Mouse (Mus musculus): ENCODE data around the gene Arih1. TPM values are rescaled to one million over a fixed set of nuclear protein-coding genes. Genes with fewer than 3 reads are reported as not detected.

Arih1 gene
- polyA plus RNA-seq, 1 experiment from 2014 or later: 18.3 TPM

DNA sequence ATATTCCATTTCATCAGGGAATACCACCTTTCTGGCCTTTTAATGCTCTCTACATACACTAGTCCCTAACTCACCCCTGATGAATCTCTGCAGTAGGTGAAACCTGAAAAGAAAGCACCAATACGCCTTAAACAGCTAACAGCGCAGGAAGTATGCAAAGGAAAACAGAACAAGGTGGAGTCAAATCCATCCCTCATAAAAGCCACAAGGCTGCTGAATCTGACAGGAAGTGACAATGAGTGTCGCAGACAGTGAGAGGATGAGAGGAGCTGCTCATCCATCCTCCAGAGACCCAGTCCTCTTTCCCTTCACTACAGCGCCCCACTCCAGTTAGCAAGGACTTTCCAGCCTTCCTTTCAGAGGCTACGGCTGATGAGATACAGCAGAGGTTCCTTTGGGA lies 148.0 kb downstream of the Arih1 start:
- ATAC-seq (ENCODE audit: low FRiP score, low TSS enrichment): no peak
- Histone ChIP-seq H3K4me2 (replicated peaks; ENCODE audit: low read depth, low read length) (no peak overlapping the region), H3K27me3 (ENCODE audit: control insufficient read depth, insufficient read depth, low read length) (no peaks in the 10 kb centered on the region), H3K9me3 (ENCODE audit: control insufficient read depth, low read length) (no peaks in the 10 kb centered on the region), H3K27ac (ENCODE audit: low read depth, low read length) (no peak overlapping the region), H3K4me3 (ENCODE audit: low read length) (no peak overlapping the region), H3K36me3 (ENCODE audit: control insufficient read depth, insufficient read depth, low read length) (peaks cover 11% of the 10 kb centered on the region; the same call in 1 of the 2 replicates), H3K4me1 (ENCODE audit: control insufficient read depth, insufficient read depth, low read length) (no peaks in the 10 kb centered on the region), H3K9ac (ENCODE audit: low read depth, low read length) (no peak overlapping the region)
- 84% methylated on average over 5 of the region's 5 CpGs for WGBS

Other genes with a start within 250 kb of the Arih1 start
- gene Adpgk, start 195.1 kb downstream of the Arih1 start, polyA plus RNA-seq (2014; fragmentation: Nextera tagmentation; extraction: Ambion mirVana): 34.9 and 45.5 TPM in 2 replicates
- gene Bbs4, start 133.1 kb downstream of the Arih1 start, polyA plus RNA-seq (2014; fragmentation: Nextera tagmentation; extraction: Ambion mirVana): 14.1 and 15.5 TPM in 2 replicates
- gene Hexa, start 52.9 kb upstream of the Arih1 start, polyA plus RNA-seq (2014; fragmentation: Nextera tagmentation; extraction: Ambion mirVana): 47.3 and 58.1 TPM in 2 replicates
- gene Tmem202, start 53.2 kb upstream of the Arih1 start, polyA plus RNA-seq (2014; fragmentation: Nextera tagmentation; extraction: Ambion mirVana): 0.19 TPM in 1 of 2 replicates, not detected in the other
- gene Celf6, start 91.3 kb upstream of the Arih1 start, polyA plus RNA-seq (2014; fragmentation: Nextera tagmentation; extraction: Ambion mirVana): not detected in 2 replicates
- 17.9 and 23.9 TPM in 2 replicates for gene Parp6, start 130.7 kb upstream of the Arih1 start, polyA plus RNA-seq (2014; fragmentation: Nextera tagmentation; extraction: Ambion mirVana)
- 879 and 1,230 TPM in 2 replicates for gene Pkm, start 169.8 kb upstream of the Arih1 start, polyA plus RNA-seq (2014; fragmentation: Nextera tagmentation; extraction: Ambion mirVana)
- gene Gramd2, start 193.5 kb upstream of the Arih1 start, polyA plus RNA-seq (2014; fragmentation: Nextera tagmentation; extraction: Ambion mirVana): 0.66 TPM in 2 replicates

Measured in kidney, embryonic 14.5 days (tissue).